20 mouse cellular contexts compared by ENCODE assay signal in genomic region chr4:155116607-155117006, GRCm38 (mm10). TPM values are rescaled to one million over a fixed set of nuclear protein-coding genes. Genes with fewer than 3 reads are reported as not detected.
DNase-seq lines count a peak whose midpoint lies in the region; ATAC-seq and TF ChIP-seq lines count a peak whose summit lies in the region.
"Had no signal": no experiment of that assay in that cellular context is flagged by ENCODE, and none has a peak within 500 bp of the region (broad histone marks: within the 10 kb centered on the region; RNA-seq: fewer than 3 reads in every experiment).

No protein-coding gene starts in this region.

- TF ChIP-seq EP300 in heart, adult 2 months (IDR thresholded peaks at IDR 0.05; ENCODE audit: insufficient read depth, low read depth, low read length) = no peak

- peak; percentile 50 to 66 for ATAC-seq in hematopoietic stem cell, adult 5-6 weeks (replicated peaks in 1 of 2; ENCODE audit: insufficient read depth in 1 of 2, low FRiP score in 2 of 2, low TSS enrichment in 1 of 2, low read depth in 1 of 2, poor library complexity in 2 of 2, severe bottlenecking in 2 of 2)
- peak; percentile 81 for ATAC-seq in megakaryocyte, adult 5-6 weeks (ENCODE audit: poor library complexity, severe bottlenecking)
- ATAC-seq in stomach, embryonic 16.5 days (ENCODE audit: insufficient read depth, low FRiP score) = no peak
- ATAC-seq: forebrain, embryonic 13.5 days; intestine, postnatal 0 days; Patski had no signal

- no peaks in the 10 kb centered on the region; the same call in 1 of the 2 replicates for H3K27me3 ChIP-seq in heart, embryonic 10.5 days (ENCODE audit: insufficient read depth, poor library complexity, severe bottlenecking)
- H3K27me3 ChIP-seq in heart, adult 2 months (ENCODE audit: control insufficient read depth, insufficient read depth, low read length) = no peaks in the 10 kb centered on the region
- no peaks in the 10 kb centered on the region for H3K27me3 ChIP-seq in stomach, embryonic 16.5 days (ENCODE audit: control insufficient read depth, insufficient read depth, low read length)
- H3K27me3 ChIP-seq: CH12.LX; forebrain, embryonic 13.5 days; hindbrain, embryonic 15.5 days; limb, embryonic 13.5 days; Patski had no signal

- H3K36me3 ChIP-seq in heart, embryonic 10.5 days = 0 out of 2 replicates have a peak, but pooled peaks cover 2% of the 10 kb centered on the region
- no peaks in the 10 kb centered on the region for H3K36me3 ChIP-seq in heart, adult 2 months (ENCODE audit: control insufficient read depth, insufficient read depth, low read length)
- no peaks in the 10 kb centered on the region for H3K36me3 ChIP-seq in stomach, embryonic 16.5 days (ENCODE audit: control insufficient read depth, insufficient read depth, low read length)
- H3K36me3 ChIP-seq: hindbrain, embryonic 15.5 days had no signal

- TF ChIP-seq CTCF in heart, adult 2 months (IDR thresholded peaks at IDR 0.05) = no peak

- intact Hi-C loops in heart, adult 2 months (cut with DNase I) = no loop called here
- intact Hi-C loops in left cerebral cortex, postnatal 25 days (cut with DNase I) = no loop called here
- intact Hi-C loops in left cerebral cortex, postnatal 36 days (cut with DNase I) = no loop called here

- H3K9me3 ChIP-seq in heart, embryonic 10.5 days = peaks cover 3% of the 10 kb centered on the region; the same call in 1 of the 2 replicates
- H3K9me3 ChIP-seq in stomach, embryonic 16.5 days (replicated peaks; ENCODE audit: control insufficient read depth, low read length) = no peaks in the 10 kb centered on the region
- H3K9me3 ChIP-seq: forebrain, embryonic 13.5 days; hindbrain, embryonic 15.5 days had no signal

- no peak overlapping the region for H3K4me3 ChIP-seq in heart, embryonic 10.5 days
- H3K4me3 ChIP-seq in heart, adult 2 months = no peak overlapping the region
- no peak overlapping the region for H3K4me3 ChIP-seq in stomach, embryonic 16.5 days (replicated peaks; ENCODE audit: low read length)
- H3K4me3 ChIP-seq: forebrain, embryonic 13.5 days; hindbrain, embryonic 15.5 days; limb, embryonic 13.5 days had no signal

- no peak overlapping the region for H3K4me2 ChIP-seq in stomach, embryonic 16.5 days (ENCODE audit: low read depth, low read length)
- H3K4me2 ChIP-seq: forebrain, embryonic 13.5 days; hindbrain, embryonic 15.5 days; limb, embryonic 13.5 days; midbrain, embryonic 11.5 days had no signal

- H3K9ac ChIP-seq in heart, adult 2 months (ENCODE audit: low read depth, low read length) = no peak overlapping the region
- H3K9ac ChIP-seq in stomach, embryonic 16.5 days (ENCODE audit: low read length) = 0 out of 2 replicates have a peak overlapping the region, but pooled peaks have one; percentile 40
- H3K9ac ChIP-seq: forebrain, embryonic 13.5 days; hindbrain, embryonic 15.5 days; limb, embryonic 13.5 days had no signal

- H3K27ac ChIP-seq in heart, embryonic 10.5 days = 0 out of 2 replicates have a peak overlapping the region, but pooled peaks have one; percentile 12
- H3K27ac ChIP-seq in heart, adult 2 months = no peak overlapping the region
- peak overlapping the region; percentile 86 for H3K27ac ChIP-seq in stomach, embryonic 16.5 days (ENCODE audit: low read length)
- H3K27ac ChIP-seq: forebrain, embryonic 13.5 days; hindbrain, embryonic 15.5 days; limb, embryonic 13.5 days had no signal

- WGBS in heart, embryonic 10.5 days = 79% methylated on average over 4 of the region's 4 CpGs
- WGBS in heart, adult 2 months = 67% methylated on average over 4 of the region's 4 CpGs
- WGBS in stomach, embryonic 16.5 days = 62% methylated on average over 4 of the region's 4 CpGs

- no peaks in the 10 kb centered on the region for H3K79me2 ChIP-seq in heart, adult 2 months (replicated peaks; ENCODE audit: control insufficient read depth, insufficient read depth, low read length)

- peaks cover 41% of the 10 kb centered on the region for H3K4me1 ChIP-seq in heart, embryonic 10.5 days
- H3K4me1 ChIP-seq in heart, adult 2 months (ENCODE audit: control insufficient read depth, insufficient read depth, low read length) = no peaks in the 10 kb centered on the region
- H3K4me1 ChIP-seq in stomach, embryonic 16.5 days (ENCODE audit: control insufficient read depth, insufficient read depth, low read length) = peaks cover 23% of the 10 kb centered on the region

- no peak for TF ChIP-seq POLR2A in heart, adult 2 months (IDR thresholded peaks at IDR 0.05; ENCODE audit: insufficient read depth, low read depth, low read length)

- DNase-seq in heart, embryonic 10.5 days (ENCODE audit: low spot score) = no peak
- no peak for DNase-seq in heart, adult 2 months
- no peak for DNase-seq in urinary bladder, postnatal 10 days (ENCODE audit: low spot score)
- DNase-seq in left cerebral cortex, postnatal 25 days (ENCODE audit: low spot score in 2 of 2) = no peak
- no peak for DNase-seq in left cerebral cortex, postnatal 36 days (ENCODE audit: low spot score in 2 of 2)
- DNase-seq: adrenal gland, postnatal 36 days; cerebellum, postnatal 36 days; layer of hippocampus, postnatal 36 days; lung, postnatal 10 days; thymus, postnatal 14 days had no signal

RNA-seq across cellular contexts. Expression of gene Morn1, which starts 30.2 kb away (rescaled TPM):
- polyA plus RNA-seq in heart, embryonic 10.5 days (2016; fragmentation: Nextera tagmentation; extraction: Ambion mirVana) = 3.6 and 4.6 TPM in 2 replicates
- total RNA-seq in heart, adult 2 months (2021) = 1 to 10 TPM; 1.1 to 1.3 TPM
- polyA plus RNA-seq in heart, adult 2 months (2012; rRNA removed) = 2.5 and 2.6 TPM in 2 replicates
- 4.6 and 8.6 TPM in 2 replicates for total RNA-seq in hematopoietic stem cell, adult 5-6 weeks (2017)
- 0.71 TPM in 1 of 2 replicates, not detected in the other for total RNA-seq in megakaryocyte, adult 5-6 weeks (2015)
- 0.95 and 1.1 TPM in 2 replicates for total RNA-seq in megakaryocyte, adult 5-6 weeks (2017)
- polyA plus RNA-seq in stomach, embryonic 16.5 days (2015; fragmentation: Nextera tagmentation; extraction: Ambion mirVana) = 4.8 and 6.1 TPM in 2 replicates
- total RNA-seq in left cerebral cortex, postnatal 25 days (2021) = 1 to 10 TPM; 8.6 to 9.7 TPM
- total RNA-seq in left cerebral cortex, postnatal 36 days (2021) = 10 to 100 TPM in 1 of 2 experiments, 1 to 10 TPM in 1; 8.4 to 11.6 TPM

RNA-seq across cellular contexts. Expression of gene Rer1, which starts 30.4 kb away (rescaled TPM):
- polyA plus RNA-seq in heart, embryonic 10.5 days (2016; fragmentation: Nextera tagmentation; extraction: Ambion mirVana) = 144 and 165 TPM in 2 replicates
- total RNA-seq in heart, adult 2 months (2021) = 10 to 100 TPM; 67.6 to 74.7 TPM
- polyA plus RNA-seq in heart, adult 2 months (2012; rRNA removed) = 54.7 and 102 TPM in 2 replicates
- total RNA-seq in hematopoietic stem cell, adult 5-6 weeks (2017) = 113 and 117 TPM in 2 replicates
- total RNA-seq in megakaryocyte, adult 5-6 weeks (2015) = 133 and 141 TPM in 2 replicates
- total RNA-seq in megakaryocyte, adult 5-6 weeks (2017) = 116 and 130 TPM in 2 replicates
- polyA plus RNA-seq in stomach, embryonic 16.5 days (2015; fragmentation: Nextera tagmentation; extraction: Ambion mirVana) = 171 and 183 TPM in 2 replicates
- 10 to 100 TPM; 60.9 to 69.4 TPM for total RNA-seq in left cerebral cortex, postnatal 25 days (2021)
- total RNA-seq in left cerebral cortex, postnatal 36 days (2021) = 10 to 100 TPM; 65.6 to 67.3 TPM

RNA-seq across cellular contexts. Expression of gene Pex10, which starts 49.8 kb away (rescaled TPM):
- 17.3 and 19.4 TPM in 2 replicates for polyA plus RNA-seq in heart, embryonic 10.5 days (2016; fragmentation: Nextera tagmentation; extraction: Ambion mirVana)
- 10 to 100 TPM; 18.4 to 19.4 TPM for total RNA-seq in heart, adult 2 months (2021)
- 26.5 and 26.7 TPM in 2 replicates for polyA plus RNA-seq in heart, adult 2 months (2012; rRNA removed)
- total RNA-seq in hematopoietic stem cell, adult 5-6 weeks (2017) = 12.9 and 14.6 TPM in 2 replicates
- 3.7 and 4.3 TPM in 2 replicates for total RNA-seq in megakaryocyte, adult 5-6 weeks (2015)
- total RNA-seq in megakaryocyte, adult 5-6 weeks (2017) = 3.3 and 5.7 TPM in 2 replicates
- polyA plus RNA-seq in stomach, embryonic 16.5 days (2015; fragmentation: Nextera tagmentation; extraction: Ambion mirVana) = 19.9 and 20.1 TPM in 2 replicates
- 10 to 100 TPM; 18.7 to 20.2 TPM for total RNA-seq in left cerebral cortex, postnatal 25 days (2021)
- 10 to 100 TPM; 17.4 to 19.5 TPM for total RNA-seq in left cerebral cortex, postnatal 36 days (2021)
